In the genomic region with DNA sequence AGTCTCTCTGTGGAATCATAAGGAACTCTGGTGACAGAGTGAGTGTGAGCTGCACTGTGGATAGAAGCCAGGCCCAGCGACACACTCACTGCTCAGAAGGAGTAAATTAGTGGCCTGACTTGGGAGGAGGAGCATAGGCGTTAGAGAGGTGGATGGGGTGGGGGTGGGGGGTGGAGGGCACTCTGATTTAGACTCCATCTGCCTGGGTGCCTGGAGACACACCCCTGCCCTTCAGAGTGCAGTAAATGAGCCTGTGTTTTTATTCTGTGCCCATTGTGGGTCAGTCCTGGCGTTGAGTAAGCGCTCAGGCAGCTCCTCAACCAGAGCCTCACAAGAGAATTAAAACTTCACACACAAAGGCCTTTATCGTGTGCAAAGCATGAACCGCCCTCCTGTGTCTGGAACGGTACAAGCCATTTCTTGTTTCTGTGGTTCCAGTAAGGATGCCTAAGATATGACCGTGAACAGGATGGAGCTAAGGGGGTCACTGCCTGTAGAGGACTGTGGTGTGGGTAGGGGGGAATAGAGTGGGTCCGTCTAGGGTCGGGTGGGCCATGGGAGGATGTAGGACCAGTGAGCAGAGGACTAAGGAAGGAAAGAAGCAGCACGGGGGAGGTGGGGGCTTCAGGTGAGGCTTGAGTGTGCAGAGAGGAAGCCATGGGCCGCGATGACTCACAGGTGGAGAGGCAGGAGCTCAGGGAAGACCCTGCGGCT, we compare ENCODE assay signal across 17 mouse cellular contexts. TPM values are rescaled to one million over a fixed set of nuclear protein-coding genes. Genes with fewer than 3 reads are reported as not detected.
DNase-seq lines count a peak whose midpoint lies in the region; ATAC-seq lines count a peak whose summit lies in the region.
"Had no signal": no experiment of that assay in that cellular context is flagged by ENCODE, and none has a peak within 500 bp of the region (broad histone marks: within the 10 kb centered on the region; RNA-seq: fewer than 3 reads in every experiment).

No protein-coding gene starts in this region.

- WGBS in hindbrain, embryonic 10.5 days = 83% methylated on average over 14 of the region's 14 CpGs
- 72% methylated on average over 14 of the region's 14 CpGs for WGBS in hindbrain, embryonic 16.5 days
- WGBS in embryonic facial prominence, embryonic 14.5 days = 79% methylated on average over 14 of the region's 14 CpGs
- 77% methylated on average over 14 of the region's 14 CpGs for WGBS in hindbrain, embryonic 12.5 days

- H3K4me2 ChIP-seq in hindbrain, embryonic 16.5 days (ENCODE audit: low read length) = no peak overlapping the region
- no peak overlapping the region for H3K4me2 ChIP-seq in embryonic facial prominence, embryonic 14.5 days (ENCODE audit: low read depth, low read length)
- no peak overlapping the region for H3K4me2 ChIP-seq in hindbrain, embryonic 12.5 days (replicated peaks)

- H3K9me3 ChIP-seq in hindbrain, embryonic 10.5 days = no peaks in the 10 kb centered on the region
- H3K9me3 ChIP-seq in hindbrain, embryonic 16.5 days (ENCODE audit: control insufficient read depth, low read length) = no peaks in the 10 kb centered on the region
- H3K9me3 ChIP-seq in embryonic facial prominence, embryonic 14.5 days (ENCODE audit: control insufficient read depth, low read length) = no peaks in the 10 kb centered on the region
- H3K9me3 ChIP-seq in hindbrain, embryonic 12.5 days (replicated peaks) = no peaks in the 10 kb centered on the region

- no peak overlapping the region for H3K4me3 ChIP-seq in hindbrain, embryonic 10.5 days
- no peak overlapping the region for H3K4me3 ChIP-seq in hindbrain, embryonic 16.5 days (ENCODE audit: low read length)
- no peak overlapping the region for H3K4me3 ChIP-seq in embryonic facial prominence, embryonic 14.5 days (ENCODE audit: low read depth, low read length)
- H3K4me3 ChIP-seq in hindbrain, embryonic 12.5 days = no peak overlapping the region
- H3K4me3 ChIP-seq: erythroblast, embryonic 14.5 days had no signal

- peaks cover 7% of the 10 kb centered on the region for H3K4me1 ChIP-seq in hindbrain, embryonic 10.5 days (replicated peaks)
- H3K4me1 ChIP-seq in hindbrain, embryonic 16.5 days (ENCODE audit: control insufficient read depth, insufficient read depth, low read depth, low read length) = no peaks in the 10 kb centered on the region
- no peaks in the 10 kb centered on the region for H3K4me1 ChIP-seq in embryonic facial prominence, embryonic 14.5 days (ENCODE audit: control insufficient read depth, insufficient read depth, low read length)
- H3K4me1 ChIP-seq in hindbrain, embryonic 12.5 days = 0 out of 2 replicates have a peak, but pooled peaks cover 7% of the 10 kb centered on the region

- no peaks in the 10 kb centered on the region for H3K27me3 ChIP-seq in hindbrain, embryonic 10.5 days (ENCODE audit: insufficient read depth, poor library complexity, severe bottlenecking)
- H3K27me3 ChIP-seq in hindbrain, embryonic 16.5 days (replicated peaks; ENCODE audit: control insufficient read depth, insufficient read depth, low read length) = no peaks in the 10 kb centered on the region
- no peaks in the 10 kb centered on the region for H3K27me3 ChIP-seq in embryonic facial prominence, embryonic 14.5 days (replicated peaks; ENCODE audit: control insufficient read depth, insufficient read depth, low read length)
- no peaks in the 10 kb centered on the region for H3K27me3 ChIP-seq in hindbrain, embryonic 12.5 days

- ATAC-seq in hindbrain, embryonic 16.5 days = no peak
- ATAC-seq in embryonic facial prominence, embryonic 14.5 days (ENCODE audit: low read depth) = peak; percentile 41; the same call in 1 of the 2 replicates
- peak; percentile 54 for ATAC-seq in hindbrain, embryonic 12.5 days (ENCODE audit: low FRiP score)

- no peak for DNase-seq in hindbrain, embryonic 10.5 days (ENCODE audit: low spot score)
- peak; percentile 12 for DNase-seq in 3T3-L1 (ENCODE audit: low read depth, low spot score)
- DNase-seq in embryonic facial prominence, embryonic 14.5 days (ENCODE audit: low spot score) = no peak
- DNase-seq in adrenal gland, adult 2 months = no peak
- DNase-seq in layer of hippocampus, adult 8-10 months (ENCODE audit: low spot score in 2 of 2) = no peak
- no peak for DNase-seq in frontal cortex, postnatal 25 days (ENCODE audit: low spot score in 2 of 2)
- DNase-seq: adrenal gland, adult 8-10 months; cerebellum, adult 8-10 months; kidney, postnatal 14 days; layer of hippocampus, adult 9-11 months; liver; lung, adult 2 months; retina, postnatal 1 day; thymus, postnatal 4 days had no signal

- H3K36me3 ChIP-seq in hindbrain, embryonic 10.5 days = peaks cover 67% of the 10 kb centered on the region
- no peaks in the 10 kb centered on the region for H3K36me3 ChIP-seq in hindbrain, embryonic 16.5 days (ENCODE audit: control insufficient read depth, insufficient read depth, low read length)
- peaks cover 62% of the 10 kb centered on the region for H3K36me3 ChIP-seq in embryonic facial prominence, embryonic 14.5 days (ENCODE audit: control insufficient read depth, insufficient read depth, low read length)
- H3K36me3 ChIP-seq in hindbrain, embryonic 12.5 days = 0 out of 2 replicates have a peak, but pooled peaks cover 7% of the 10 kb centered on the region

- H3K9ac ChIP-seq in hindbrain, embryonic 16.5 days (ENCODE audit: low read depth, low read length) = no peak overlapping the region
- no peak overlapping the region for H3K9ac ChIP-seq in embryonic facial prominence, embryonic 14.5 days (ENCODE audit: low read depth, low read length)
- H3K9ac ChIP-seq in hindbrain, embryonic 12.5 days = no peak overlapping the region

- peak overlapping the region; percentile 66 for H3K27ac ChIP-seq in hindbrain, embryonic 10.5 days
- H3K27ac ChIP-seq in hindbrain, embryonic 16.5 days (ENCODE audit: low read depth, low read length) = no peak overlapping the region
- no peak overlapping the region for H3K27ac ChIP-seq in embryonic facial prominence, embryonic 14.5 days (replicated peaks; ENCODE audit: low read depth, low read length)
- H3K27ac ChIP-seq in hindbrain, embryonic 12.5 days = no peak overlapping the region

RNA-seq across cellular contexts. Expression of a gene that starts 16.9 kb away (rescaled TPM):
- polyA plus RNA-seq in hindbrain, embryonic 10.5 days (2016; fragmentation: Nextera tagmentation; extraction: Ambion mirVana) = 34.3 and 34.4 TPM in 2 replicates
- polyA plus RNA-seq in hindbrain, embryonic 16.5 days (2015; fragmentation: Nextera tagmentation; extraction: Ambion mirVana) = 7.6 and 9.9 TPM in 2 replicates
- polyA plus RNA-seq in embryonic facial prominence, embryonic 14.5 days (2014; fragmentation: Nextera tagmentation; extraction: Ambion mirVana) = 28.1 and 35.0 TPM in 2 replicates
- polyA plus RNA-seq in hindbrain, embryonic 12.5 days (2016; fragmentation: Nextera tagmentation; extraction: Ambion mirVana) = 31.6 and 33.1 TPM in 2 replicates
- total RNA-seq in adrenal gland, adult 2 months (2021) = 10 to 100 TPM; 26.8 to 30.1 TPM
- 4.9 and 5.1 TPM in 2 replicates for polyA plus RNA-seq in adrenal gland, adult 2 months (2012; rRNA removed)
- 1 to 10 TPM; 6.6 to 7.9 (median 7.3) TPM for total RNA-seq in layer of hippocampus, adult 8-10 months (2022)
- polyA plus RNA-seq: erythroblast, embryonic 14.5 days had no signal

RNA-seq across cellular contexts. Expression of a gene that starts 19.1 kb away (rescaled TPM):
- 19.9 and 25.1 TPM in 2 replicates for polyA plus RNA-seq in hindbrain, embryonic 10.5 days (2016; fragmentation: Nextera tagmentation; extraction: Ambion mirVana)
- 21.1 and 21.2 TPM in 2 replicates for polyA plus RNA-seq in hindbrain, embryonic 16.5 days (2015; fragmentation: Nextera tagmentation; extraction: Ambion mirVana)
- polyA plus RNA-seq in embryonic facial prominence, embryonic 14.5 days (2014; fragmentation: Nextera tagmentation; extraction: Ambion mirVana) = 18.8 and 19.8 TPM in 2 replicates
- polyA plus RNA-seq in hindbrain, embryonic 12.5 days (2016; fragmentation: Nextera tagmentation; extraction: Ambion mirVana) = 31.3 and 33.8 TPM in 2 replicates
- total RNA-seq in adrenal gland, adult 2 months (2021) = 10 to 100 TPM; 19.4 to 24.7 TPM
- 18.6 and 24.1 TPM in 2 replicates for polyA plus RNA-seq in adrenal gland, adult 2 months (2012; rRNA removed)
- total RNA-seq in layer of hippocampus, adult 8-10 months (2022) = 10 to 100 TPM; 26.5 to 45.6 (median 42.1) TPM
